Mouse (Mus musculus) stomach, postnatal 0 days (tissue): Measurements from ENCODE around the gene Afg1l.

Source experiments
- CTCF ChIP-seq: IDR thresholded peaks from 2 replicates; pipeline ENCODE4 v1.5.1; 2016; ENCODE audit warnings: antibody characterized with exemption, low read depth, mild to moderate bottlenecking, moderate library complexity
- EP300 ChIP-seq: optimal IDR thresholded peaks from 2 replicates; pipeline ENCODE3; 2016; ENCODE audit warnings: antibody characterized with exemption

- TF ChIP-seq CTCF: no peak
- TF ChIP-seq EP300: no peak
Measured at GRCm38 (mm10) chr10:42477550-42478340, 620 bp downstream of the Afg1l start.
